Mouse (Mus musculus): Measurements from ENCODE around the gene 2010111I01Rik. TPM values are rescaled to one million over a fixed set of nuclear protein-coding genes. Genes with fewer than 3 reads are reported as not detected.
"Not testable (repeated sequence)": the region's sequence is repeated elsewhere in the genome, so short reads cannot be mapped to it uniquely, and the experiment has no call there.

Gene 2010111I01Rik
- total RNA-seq, 2 experiments from 2014 or later, result 70.2 to 83.1 TPM

- no peak for DNase-seq (ENCODE audit: low spot score in 2 of 2)
Measured at GRCm38 (mm10) chr13:63304799-63305159, 340.1 kb downstream of the 2010111I01Rik start.

DNA sequence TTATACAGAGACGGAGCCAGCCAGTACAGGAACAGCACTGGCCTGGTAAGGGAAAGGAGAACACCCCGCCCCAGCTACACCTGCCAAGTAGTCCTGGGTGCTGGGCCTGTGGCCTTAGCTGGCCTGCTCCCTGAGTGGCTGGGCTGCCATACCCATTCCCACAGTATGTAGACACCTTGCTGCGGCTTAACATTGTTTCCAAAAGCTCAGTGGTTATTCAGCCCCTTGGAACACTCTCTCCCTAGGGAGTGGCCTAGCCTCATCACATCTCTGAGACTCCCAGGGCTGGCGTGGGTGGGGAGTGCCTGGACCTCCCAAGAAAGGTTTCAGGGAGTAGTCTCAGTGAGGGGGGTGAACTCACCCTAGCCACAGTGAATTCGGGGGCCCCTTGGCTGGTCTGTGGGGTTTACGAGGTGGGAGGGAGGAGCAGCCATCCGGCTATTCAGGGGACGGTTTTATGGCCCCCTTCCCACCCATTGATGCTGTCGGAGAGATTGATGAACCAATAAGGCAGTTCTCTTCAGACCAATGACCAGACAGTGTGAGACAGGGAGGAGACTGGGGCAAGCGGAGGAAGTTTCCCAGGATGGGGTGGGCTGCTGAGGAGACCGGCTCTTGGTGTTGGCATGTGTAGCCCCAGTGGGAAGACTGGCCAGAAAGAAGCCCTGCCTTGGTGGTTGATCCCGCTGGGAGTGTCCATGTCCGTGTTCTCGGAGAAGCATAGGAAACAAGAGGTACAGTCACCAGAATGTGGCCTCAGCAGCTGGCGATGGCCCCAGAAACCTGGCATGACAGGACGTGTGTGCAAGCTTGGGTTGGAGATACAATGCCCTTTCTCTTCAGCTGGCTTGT lies 340.7 kb downstream of the 2010111I01Rik start:
- peak in 1 of 2 experiments; percentile 63 for DNase-seq (ENCODE audit: low spot score in 2 of 2)

GRCm38 (mm10) chr13:63306768-63307167 lies 342.1 kb downstream of the 2010111I01Rik start:
- DNase-seq (ENCODE audit: low spot score in 2 of 2), result peak; percentile 60 to 89

DNA sequence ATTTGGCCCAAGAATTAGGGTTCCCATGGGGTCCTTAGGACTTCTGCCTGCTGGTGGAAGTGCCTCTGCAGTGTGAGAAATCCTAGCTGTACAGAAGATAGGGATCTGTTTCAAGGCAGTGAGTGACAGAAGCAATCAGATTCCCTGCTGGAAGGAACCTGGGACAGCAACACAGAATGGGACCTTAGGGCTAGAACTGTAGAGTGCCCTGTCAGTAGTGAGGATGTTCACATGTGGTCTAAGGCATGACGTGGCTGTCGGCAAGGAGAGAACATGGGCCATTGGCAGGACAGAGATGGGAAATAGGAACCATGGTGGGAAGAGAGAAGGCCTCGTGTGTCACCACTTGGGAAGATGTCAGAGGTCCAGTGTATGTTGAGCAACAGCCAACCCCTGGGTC lies 344.9 kb downstream of the 2010111I01Rik start:
- no peak for DNase-seq (ENCODE audit: low spot score in 2 of 2)

- DNase-seq (ENCODE audit: low spot score in 2 of 2), result no peak
Measured at GRCm38 (mm10) chr13:63311156-63311555, 346.5 kb downstream of the 2010111I01Rik start.

- DNase-seq (ENCODE audit: low spot score in 2 of 2), result no peak
Measured at GRCm38 (mm10) chr13:63313247-63313646, 348.6 kb downstream of the 2010111I01Rik start.

- DNase-seq (ENCODE audit: low spot score in 2 of 2), result no peak
Measured at GRCm38 (mm10) chr13:63313748-63314607, 349.3 kb downstream of the 2010111I01Rik start.

GRCm38 (mm10) chr13:63314608-63314920 lies 349.9 kb downstream of the 2010111I01Rik start:
- DNase-seq (ENCODE audit: low spot score in 2 of 2), result no peak

GRCm38 (mm10) chr13:63315111-63315510 lies 350.4 kb downstream of the 2010111I01Rik start:
- not testable (repeated sequence) for DNase-seq (ENCODE audit: low spot score in 2 of 2)

GRCm38 (mm10) chr13:63315777-63316176 lies 351.1 kb downstream of the 2010111I01Rik start:
- DNase-seq (ENCODE audit: low spot score in 2 of 2), result no peak

GRCm38 (mm10) chr13:63316407-63316806 lies 351.7 kb downstream of the 2010111I01Rik start:
- no peak for DNase-seq (ENCODE audit: low spot score in 2 of 2)

DNA sequence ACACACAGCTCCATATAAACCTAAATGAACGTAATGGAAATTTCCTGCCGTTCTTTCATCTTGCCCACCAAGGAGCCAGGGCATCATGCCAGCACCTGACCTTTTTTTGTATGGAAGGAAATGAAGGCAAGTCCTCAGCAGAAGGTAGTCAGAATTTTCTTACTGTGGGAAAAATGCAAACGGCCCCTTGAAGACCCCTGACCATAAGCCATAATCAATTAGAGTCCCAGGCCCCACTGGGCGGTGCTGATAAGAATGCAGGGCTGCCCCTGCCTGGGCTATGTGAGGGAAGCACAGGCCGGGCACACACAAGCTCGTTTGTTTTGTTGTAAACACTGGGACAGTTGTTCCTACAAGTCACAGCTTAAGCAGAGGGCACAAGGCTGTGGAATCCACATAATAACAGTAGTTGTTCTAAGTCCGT lies 353.0 kb downstream of the 2010111I01Rik start:
- DNase-seq (ENCODE audit: low spot score in 2 of 2), result no peak

DNA sequence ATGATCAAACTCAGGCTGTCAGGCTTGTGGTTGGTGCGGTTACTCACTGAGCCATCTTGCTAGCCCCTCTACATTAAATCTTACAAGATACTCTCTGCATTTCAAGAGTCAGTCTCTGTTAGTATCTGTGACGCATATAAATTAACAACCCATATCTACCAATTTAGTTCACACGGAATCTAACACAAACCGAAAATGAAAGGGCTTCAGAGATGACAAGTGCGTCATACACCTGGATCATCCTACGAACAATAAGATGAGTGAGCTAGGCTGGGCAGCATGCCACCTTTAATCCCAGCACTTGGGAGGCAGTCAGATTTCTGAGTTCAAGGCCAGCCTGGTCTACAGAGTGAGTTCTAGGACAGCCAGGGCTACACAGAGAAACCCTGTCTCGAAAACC lies 355.1 kb downstream of the 2010111I01Rik start:
- DNase-seq (ENCODE audit: low spot score in 2 of 2), result no peak

GRCm38 (mm10) chr13:63321689-63322088 lies 357.0 kb downstream of the 2010111I01Rik start:
- DNase-seq (ENCODE audit: low spot score in 2 of 2), result no peak

DNA sequence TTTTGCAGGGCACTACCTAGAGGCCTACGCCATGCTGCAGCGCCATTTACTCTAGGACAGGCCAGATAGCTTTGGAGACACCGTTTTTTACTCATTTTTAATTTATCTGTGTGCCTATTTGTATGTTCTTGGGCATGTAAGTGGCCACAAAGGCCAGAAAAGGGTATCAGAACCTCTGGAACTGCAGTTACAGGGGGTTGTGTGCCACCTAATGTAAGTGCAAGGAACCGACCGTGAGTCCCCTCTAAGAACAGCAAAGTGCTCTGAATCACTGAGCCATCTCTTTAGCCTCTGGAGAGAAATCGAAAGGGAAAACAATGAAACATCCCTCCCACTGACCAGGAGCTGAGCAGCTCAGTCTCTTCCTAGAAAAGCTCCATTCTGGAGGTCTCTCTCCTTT lies 358.1 kb downstream of the 2010111I01Rik start:
- no peak for DNase-seq (ENCODE audit: low spot score in 2 of 2)

- no peak for DNase-seq (ENCODE audit: low spot score in 2 of 2)
Measured at GRCm38 (mm10) chr13:63323286-63324075, 358.8 kb downstream of the 2010111I01Rik start.

GRCm38 (mm10) chr13:63324311-63324710 lies 359.6 kb downstream of the 2010111I01Rik start:
- DNase-seq (ENCODE audit: low spot score in 2 of 2), result no peak

- DNase-seq (ENCODE audit: low spot score in 2 of 2), result no peak
Measured at GRCm38 (mm10) chr13:63324978-63325848, 360.5 kb downstream of the 2010111I01Rik start.

GRCm38 (mm10) chr13:63326015-63326414 lies 361.3 kb downstream of the 2010111I01Rik start:
- no peak for DNase-seq (ENCODE audit: low spot score in 2 of 2)

GRCm38 (mm10) chr13:63330236-63330860 lies 365.7 kb downstream of the 2010111I01Rik start:
- peak in 1 of 2 experiments; percentile 76 for DNase-seq (ENCODE audit: low spot score in 2 of 2)
